Mouse (Mus musculus) large intestine, adult 2 months (tissue): ENCODE data around the gene Arap1. TPM values are rescaled to one million over a fixed set of nuclear protein-coding genes. Genes with fewer than 3 reads are reported as not detected.

Source experiments
- DNase-seq: peaks from one replicate; pipeline ENCODE4 v3.0.0-alpha.2; 2012; ENCODE audit warnings: low read depth, low spot score
- WGBS: fragments of 180-500 bp; shearing (Covaris S2); methylation state at CpG from one replicate; pipeline ENCODE4 v1.1.7; 2018; 5-methylcytosine and 5-hydroxymethylcytosine counted together
- polyA plus RNA-seq: library from polyadenylated mRNA; depleted of rRNA; stranded (reverse); fragments of >200 nt; gene quantifications from 2 replicates; pipeline ENCODE4 v1.2.3, GENCODE M21; 2012

Arap1 gene
- polyA plus RNA-seq, 1 experiment = 52.4 TPM

GRCm38 (mm10) chr7:101385331-101385733 is 37.5 kb downstream of the Arap1 start:
- WGBS = 27% methylated on average over 6 of the region's 6 CpGs
- DNase-seq = no peak

- 82% methylated on average over 10 of the region's 10 CpGs for WGBS
- no peak for DNase-seq
These were observed 38.1 kb downstream of the Arap1 start for GRCm38 (mm10) chr7:101385866-101386452.

GRCm38 (mm10) chr7:101389256-101389655 is 41.4 kb downstream of the Arap1 start:
- 90% methylated on average over 6 of the region's 6 CpGs for WGBS
- DNase-seq = no peak

- WGBS = 77% methylated on average over 4 of the region's 4 CpGs
- no peak for DNase-seq
These were observed 44.1 kb downstream of the Arap1 start for GRCm38 (mm10) chr7:101391909-101392479.

GRCm38 (mm10) chr7:101393015-101393414 is 45.1 kb downstream of the Arap1 start:
- no peak for DNase-seq
- WGBS = 57% methylated on average over 4 of the region's 4 CpGs

GRCm38 (mm10) chr7:101393694-101394504 is 46.0 kb downstream of the Arap1 start:
- 61% methylated on average over 8 of the region's 8 CpGs for WGBS
- no peak for DNase-seq

GRCm38 (mm10) chr7:101394569-101394968 is 46.7 kb downstream of the Arap1 start:
- no peak for DNase-seq
- 78% methylated on average over 3 of the region's 3 CpGs for WGBS

GRCm38 (mm10) chr7:101395471-101395870 is 47.6 kb downstream of the Arap1 start:
- DNase-seq = no peak
- 61% methylated on average over 2 of the region's 2 CpGs for WGBS

- DNase-seq = no peak
- WGBS = 79% methylated on average over 4 of the region's 4 CpGs
These were observed 49.3 kb downstream of the Arap1 start for GRCm38 (mm10) chr7:101397175-101397574.

GRCm38 (mm10) chr7:101401510-101401909 is 53.6 kb downstream of the Arap1 start:
- no peak for DNase-seq
- WGBS = 84% methylated on average over 7 of the region's 7 CpGs

GRCm38 (mm10) chr7:101403831-101404230 is 56.0 kb downstream of the Arap1 start:
- DNase-seq = no peak
- 94% methylated on average over 5 of the region's 5 CpGs for WGBS

- WGBS = 70% methylated on average over 11 of the region's 11 CpGs
- DNase-seq = no peak
These were observed 62.5 kb downstream of the Arap1 start, which contains the start of gene Gm45837 for GRCm38 (mm10) chr7:101410267-101410936. TSS of gene Gm45837 (plus strand) at chr7:101410886.

- DNase-seq = peak; percentile 52
These were observed 64.9 kb downstream of the Arap1 start for GRCm38 (mm10) chr7:101412796-101413195.

GRCm38 (mm10) chr7:101414209-101414608 is 66.3 kb downstream of the Arap1 start:
- WGBS = 71% methylated on average over 4 of the region's 4 CpGs
- DNase-seq = no peak

GRCm38 (mm10) chr7:101414661-101415511 is 67.0 kb downstream of the Arap1 start:
- 54% methylated on average over 7 of the region's 7 CpGs for WGBS
- DNase-seq = no peak

GRCm38 (mm10) chr7:101415512-101416100 is 67.7 kb downstream of the Arap1 start:
- 54% methylated on average over 8 of the region's 8 CpGs for WGBS

GRCm38 (mm10) chr7:101416391-101416790 is 68.5 kb downstream of the Arap1 start:
- no peak for DNase-seq
- WGBS = 38% methylated on average over 5 of the region's 5 CpGs

More at GRCm38 (mm10) chr7:101415512-101416100, 67.7 kb downstream of the Arap1 start:
- no peak for DNase-seq

- 5% methylated on average over 27 of the region's 27 CpGs for WGBS
- no peak for DNase-seq
These were observed 71.3 kb downstream of the Arap1 start for GRCm38 (mm10) chr7:101419013-101419770.
